Comparison of ENCODE assay signal across 22 mouse cellular contexts in genomic region chr11:80858065-80858464, GRCm38 (mm10). TPM values are rescaled to one million over a fixed set of nuclear protein-coding genes. Genes with fewer than 3 reads are reported as not detected.
"Had no signal": no experiment of that assay in that cellular context is flagged by ENCODE, and none has a peak within 500 bp of the region (broad histone marks: within the 10 kb centered on the region; RNA-seq: fewer than 3 reads in every experiment).

TSS of gene Spaca3 (plus strand) at chr11:80858365.

- H3K4me3 ChIP-seq: liver, embryonic 15.5 days; lung, embryonic 15.5 days; megakaryocyte, embryonic 14.5 days; midbrain, embryonic 13.5 days; midbrain, embryonic 15.5 days; neural tube, embryonic 12.5 days had no signal

- DNase-seq: liver, postnatal 0 days; lung, adult 2 months; lung, postnatal 14 days; lung, postnatal 36 days; right cerebral cortex, postnatal 14 days; thymus, adult 18-20 months; thymus, postnatal 14 days; thymus, postnatal 36 days had no signal

- H3K9me3 ChIP-seq: liver, embryonic 15.5 days; lung, embryonic 15.5 days; megakaryocyte, embryonic 14.5 days; midbrain, embryonic 13.5 days; midbrain, embryonic 15.5 days; neural tube, embryonic 12.5 days had no signal

- H3K9ac ChIP-seq: liver, embryonic 15.5 days; liver, postnatal 0 days; lung, embryonic 15.5 days; midbrain, embryonic 13.5 days; midbrain, embryonic 15.5 days; neural tube, embryonic 12.5 days had no signal

- ATAC-seq: liver, postnatal 0 days; lung, postnatal 0 days; midbrain, embryonic 13.5 days; midbrain, embryonic 15.5 days had no signal

- H3K36me3 ChIP-seq: liver, embryonic 15.5 days; lung, embryonic 15.5 days; midbrain, embryonic 13.5 days; midbrain, embryonic 15.5 days; neural tube, embryonic 12.5 days had no signal

- H3K27ac ChIP-seq: liver, embryonic 15.5 days; lung, embryonic 15.5 days; macrophage; midbrain, embryonic 13.5 days; midbrain, embryonic 15.5 days; neural tube, embryonic 12.5 days had no signal

- H3K4me1 ChIP-seq: megakaryocyte, embryonic 14.5 days; neural tube, embryonic 12.5 days had no signal

- H3K27me3 ChIP-seq: midbrain, embryonic 13.5 days; midbrain, embryonic 15.5 days; neural tube, embryonic 12.5 days had no signal

- H3K4me2 ChIP-seq: liver, embryonic 15.5 days; lung, embryonic 15.5 days; midbrain, embryonic 11.5 days; midbrain, embryonic 13.5 days; midbrain, embryonic 15.5 days; neural tube, embryonic 12.5 days had no signal

RNA-seq across cellular contexts. Expression of gene Spaca3, which starts in this region (rescaled TPM):
- polyA plus RNA-seq: liver, adult 2 months; liver, embryonic 15.5 days; liver, postnatal 0 days; lung, adult 2 months; lung, embryonic 15.5 days; lung, postnatal 0 days; macrophage; midbrain, embryonic 11.5 days; midbrain, embryonic 13.5 days; midbrain, embryonic 15.5 days; midbrain, postnatal 0 days; neural tube, embryonic 12.5 days; neural tube, embryonic 14.5 days; spleen, adult 2 months; thymus, postnatal 0 days had no signal
